Mouse (Mus musculus) cerebellum, adult 2 months (tissue): Measurements from ENCODE around the gene Atp6v1e1. TPM values are rescaled to one million over a fixed set of nuclear protein-coding genes. Genes with fewer than 3 reads are reported as not detected.
"Not testable (repeated sequence)": the region's sequence is repeated elsewhere in the genome, so short reads cannot be mapped to it uniquely, and the experiment has no call there.

Experiments used
- DNase-seq, 2 experiments: peaks; one replicate each; pipeline ENCODE4 v3.0.0; 2021
- H3K27ac ChIP-seq: fragments of 200-500 bp; 2 replicates; pipeline ENCODE4 v1.5.1; 2012; ENCODE audit warnings: low read length, control low read depth, inconsistent platforms; ENCODE audit not compliant: insufficient read depth
- H3K27me3 ChIP-seq: fragments of 200-500 bp; 2 replicates; pipeline ENCODE4 v1.6.1; 2012; ENCODE audit warnings: inconsistent platforms, mild to moderate bottlenecking, low read length, moderate library complexity; ENCODE audit not compliant: control insufficient read depth, insufficient read depth
- H3K4me1 ChIP-seq: fragments of 200-500 bp; 2 replicates; pipeline ENCODE4 v1.6.1; 2011; ENCODE audit warnings: low read length; ENCODE audit not compliant: control insufficient read depth, insufficient read depth
- H3K4me3 ChIP-seq: fragments of 200-500 bp; replicated peaks from 2 replicates; pipeline ENCODE3; 2011; ENCODE audit warnings: mild to moderate bottlenecking, low read depth, low read length, control low read depth; ENCODE audit not compliant: insufficient read depth
- CTCF ChIP-seq: fragments of 200-500 bp; IDR thresholded peaks from 2 replicates; pipeline ENCODE4 v1.5.1; 2011; ENCODE audit warnings: low read depth, mild to moderate bottlenecking, control low read depth, low read length, moderate library complexity, borderline replicate concordance; ENCODE audit not compliant: insufficient read depth
- POLR2A ChIP-seq: fragments of 200-500 bp; IDR thresholded peaks from 2 replicates; pipeline ENCODE4 v1.6.1; 2011; ENCODE audit warnings: low read length, control low read depth, borderline replicate concordance; ENCODE audit not compliant: insufficient read depth
- WGBS: fragments of 180-500 bp; shearing (Covaris S2); methylation state at CpG from one replicate; pipeline ENCODE4 v1.1.7; 2018; 5-methylcytosine and 5-hydroxymethylcytosine counted together
- polyA plus RNA-seq: library from polyadenylated mRNA; depleted of rRNA; stranded (reverse); fragments of >200 nt; gene quantifications from 2 replicates; pipeline ENCODE4 v1.2.3, GENCODE M21; 2012; rRNA removed

Atp6v1e1 gene
- 528 and 558 TPM in 2 replicates for polyA plus RNA-seq

- peak within 1 kb of the TSS; percentile 93 for H3K4me3 ChIP-seq
- TF ChIP-seq POLR2A: peak; percentile 71; the same call in 1 of the 2 replicates
- no peak for TF ChIP-seq CTCF
- under 1% methylated on average over 41 of the region's 41 CpGs for WGBS
Measured at GRCm38 (mm10) chr6:120822307-120822928, at the start of gene Atp6v1e1. Gene Atp6v1e1, minus strand, starts transcription at chr6:120822793.

GRCm38 (mm10) chr6:120871286-120871685 lies 48.7 kb upstream of the Atp6v1e1 start:
- Histone ChIP-seq H3K27ac (no peak overlapping the region), H3K4me3 (no peak overlapping the region), H3K27me3 (no peaks in the 10 kb centered on the region), H3K4me1 (no peaks in the 10 kb centered on the region)
- TF ChIP-seq POLR2A (no peak), CTCF (no peak)
- WGBS: 47% methylated on average over 2 of the region's 2 CpGs
- no peak for DNase-seq

More at GRCm38 (mm10) chr6:120822307-120822928, at the start of gene Atp6v1e1:
- H3K4me1 ChIP-seq: no peaks in the 10 kb centered on the region
- DNase-seq: peak; percentile 92 to 95
- peak within 1 kb of the TSS; percentile 8; the same call in 1 of the 2 replicates for H3K27ac ChIP-seq
- no peaks in the 10 kb centered on the region for H3K27me3 ChIP-seq

GRCm38 (mm10) chr6:120868824-120869223 lies 46.2 kb upstream of the Atp6v1e1 start:
- no peak overlapping the region for H3K4me3 ChIP-seq
- no peaks in the 10 kb centered on the region for H3K4me1 ChIP-seq
- 41% methylated on average over 1 of the region's 1 CpGs for WGBS
- no peak for DNase-seq
- no peak overlapping the region for H3K27ac ChIP-seq
- no peak for TF ChIP-seq CTCF
- TF ChIP-seq POLR2A: no peak
- H3K27me3 ChIP-seq: no peaks in the 10 kb centered on the region

GRCm38 (mm10) chr6:120866051-120866814 lies 43.6 kb upstream of the Atp6v1e1 start:
- Histone ChIP-seq H3K27ac (no peak overlapping the region), H3K4me3 (no peak overlapping the region), H3K4me1 (no peaks in the 10 kb centered on the region), H3K27me3 (no peaks in the 10 kb centered on the region)
- WGBS: 84% methylated on average over 9 of the region's 9 CpGs
- no peak for DNase-seq
- TF ChIP-seq CTCF: no peak
- TF ChIP-seq POLR2A: no peak

- Histone ChIP-seq H3K27ac (no peak overlapping the region), H3K27me3 (no peaks in the 10 kb centered on the region), H3K4me1 (peaks cover 3% of the 10 kb centered on the region; the same call in 1 of the 2 replicates), H3K4me3 (no peak overlapping the region)
- WGBS: 94% methylated on average over 3 of the region's 3 CpGs
- TF ChIP-seq CTCF: no peak
- TF ChIP-seq POLR2A: no peak
- no peak for DNase-seq
Measured at GRCm38 (mm10) chr6:120860079-120860478, 37.5 kb upstream of the Atp6v1e1 start.

GRCm38 (mm10) chr6:120858217-120858711 lies 35.7 kb upstream of the Atp6v1e1 start:
- peak in 1 of 2 experiments; percentile 30 for DNase-seq
- H3K27ac ChIP-seq: no peak overlapping the region
- 29% methylated on average over 8 of the region's 8 CpGs for WGBS
- no peaks in the 10 kb centered on the region for H3K27me3 ChIP-seq
- no peak overlapping the region for H3K4me3 ChIP-seq
- peaks cover 3% of the 10 kb centered on the region; the same call in 1 of the 2 replicates for H3K4me1 ChIP-seq
- TF ChIP-seq CTCF: no peak
- TF ChIP-seq POLR2A: no peak

- no peak for TF ChIP-seq CTCF
- 13% methylated on average over 10 of the region's 10 CpGs for WGBS
- Histone ChIP-seq H3K4me3 (no peak overlapping the region), H3K27ac (no peak overlapping the region), H3K4me1 (peaks cover 3% of the 10 kb centered on the region; the same call in 1 of the 2 replicates), H3K27me3 (no peaks in the 10 kb centered on the region)
- DNase-seq: peak in 1 of 2 experiments; percentile 18
Measured at GRCm38 (mm10) chr6:120854413-120854812, 31.8 kb upstream of the Atp6v1e1 start.

GRCm38 (mm10) chr6:120850720-120851119 lies 28.1 kb upstream of the Atp6v1e1 start:
- not testable (repeated sequence) for H3K27ac ChIP-seq, H3K4me3 ChIP-seq, H3K4me1 ChIP-seq, DNase-seq, H3K27me3 ChIP-seq
